Mouse (Mus musculus) intestine, embryonic 14.5 days (tissue): ENCODE data around the gene Rhob. TPM values are rescaled to one million over a fixed set of nuclear protein-coding genes. Genes with fewer than 3 reads are reported as not detected.

Experiments
- ATAC-seq: fragments of 200-750 bp; cut with Nextera tagmentation; replicated peaks from 2 replicates; pipeline ENCODE4 v1.8.0; 2017; ENCODE audit warnings: low read depth, moderate number of reproducible peaks, moderate TSS enrichment, moderate library complexity; ENCODE audit not compliant: low FRiP score, low TSS enrichment
- DNase-seq: peaks from one replicate; pipeline ENCODE4 v3.0.0-alpha.2; 2018; ENCODE audit warnings: low spot score
- H3K27ac ChIP-seq: fragments of 300-500 bp; sonication (generic); 2 replicates; pipeline ENCODE4 v1.5.1; 2014; ENCODE audit warnings: low read depth, mild to moderate bottlenecking, control low read depth
- H3K27me3 ChIP-seq: fragments of 300-500 bp; sonication (generic); replicated peaks from 2 replicates; pipeline ENCODE4 v1.6.1; 2014; ENCODE audit warnings: low read length, control low read depth; ENCODE audit not compliant: control insufficient read depth, insufficient read depth
- H3K36me3 ChIP-seq: fragments of 300-500 bp; sonication (generic); 2 replicates; pipeline ENCODE4 v1.6.1; 2014; ENCODE audit warnings: low read length, control low read depth; ENCODE audit not compliant: control insufficient read depth, insufficient read depth
- H3K4me1 ChIP-seq: fragments of 300-500 bp; sonication (generic); replicated peaks from 2 replicates; pipeline ENCODE4 v1.6.1; 2014; ENCODE audit warnings: low read length, control low read depth, mixed read lengths; ENCODE audit not compliant: control insufficient read depth, insufficient read depth
- H3K4me2 ChIP-seq: fragments of 300-500 bp; sonication (generic); 2 replicates; pipeline ENCODE4 v1.6.1; 2014; ENCODE audit warnings: low read length
- H3K4me3 ChIP-seq: fragments of 300-500 bp; sonication (generic); 2 replicates; pipeline ENCODE4 v1.5.1; 2014; ENCODE audit warnings: low read depth, low read length, control low read depth, mixed read lengths
- H3K9ac ChIP-seq: fragments of 300-500 bp; sonication (generic); 2 replicates; pipeline ENCODE4 v1.6.1; 2014; ENCODE audit warnings: mild to moderate bottlenecking, low read length
- H3K9me3 ChIP-seq: fragments of 300-500 bp; sonication (generic); 2 replicates; pipeline ENCODE4 v1.6.1; 2016; ENCODE audit warnings: low read length, control low read depth; ENCODE audit not compliant: control insufficient read depth
- WGBS: fragments of 180-500 bp; shearing (Covaris S2); extraction: QIAGEN DNeasy Blood & Tissue Kit; methylation state at CpG from one replicate; pipeline ENCODE4 v1.1.7; 2014; 5-methylcytosine and 5-hydroxymethylcytosine counted together
- polyA plus RNA-seq: library from polyadenylated mRNA; unstranded; fragments of >200 nt; fragmentation: Nextera tagmentation; extraction: Ambion mirVana; gene quantifications from 2 replicates; pipeline ENCODE4 v1.2.1, GENCODE M21; 2014

Rhob gene
- polyA plus RNA-seq, 1 experiment from 2014 or later = 50.5 TPM

DNA sequence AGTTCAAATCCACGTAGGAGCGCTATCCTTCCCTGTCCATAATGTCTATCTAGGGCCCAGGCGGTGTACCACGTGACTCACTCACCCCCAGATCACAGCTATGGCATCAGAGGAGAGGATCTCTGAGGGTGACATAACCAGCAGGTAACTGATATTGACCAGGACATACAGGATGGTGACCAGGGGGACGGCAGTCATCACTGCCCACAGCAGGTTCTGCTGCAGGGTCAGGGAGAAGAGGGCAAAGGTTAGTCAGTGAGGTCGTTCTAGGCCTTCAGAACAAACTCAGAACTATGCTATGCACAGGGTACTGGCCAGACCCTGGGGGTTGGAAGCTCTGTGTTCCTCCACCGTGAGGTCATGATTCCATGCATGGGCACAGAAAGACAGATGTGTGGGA, 35.8 kb upstream of the Rhob start:
- H3K9me3 ChIP-seq = no peaks in the 10 kb centered on the region
- no peak overlapping the region for H3K9ac ChIP-seq
- no peak overlapping the region for H3K4me2 ChIP-seq
- no peaks in the 10 kb centered on the region for H3K4me1 ChIP-seq
- no peak overlapping the region for H3K27ac ChIP-seq
- DNase-seq = no peak
- H3K4me3 ChIP-seq = no peak overlapping the region
- 87% methylated on average over 7 of the region's 7 CpGs for WGBS
- no peak for ATAC-seq
- no peaks in the 10 kb centered on the region for H3K27me3 ChIP-seq
- no peaks in the 10 kb centered on the region for H3K36me3 ChIP-seq

DNA sequence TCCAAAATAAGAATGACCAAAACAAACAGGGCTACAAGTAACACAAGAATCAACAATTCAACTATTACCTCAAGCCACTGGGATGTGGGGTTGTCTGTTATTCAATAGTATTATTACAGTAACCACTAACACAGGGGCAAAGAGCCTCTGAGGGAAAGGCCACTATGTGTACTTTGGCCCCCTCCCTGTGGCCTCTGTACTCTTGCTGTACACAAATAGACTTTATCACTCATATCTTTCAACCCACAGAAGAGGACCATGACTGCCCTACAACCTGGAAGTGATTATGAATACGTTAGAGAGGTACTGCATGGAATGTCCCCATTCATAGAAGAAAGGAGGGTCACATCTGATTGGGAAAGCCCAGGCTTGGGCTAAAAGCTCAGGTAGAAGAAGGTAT, 35.1 kb upstream of the Rhob start:
- DNase-seq = no peak
- H3K4me3 ChIP-seq = no peak overlapping the region
- no peak overlapping the region for H3K27ac ChIP-seq
- WGBS = 69% methylated on average over 1 of the region's 1 CpGs
- H3K9me3 ChIP-seq = no peaks in the 10 kb centered on the region
- no peak overlapping the region for H3K9ac ChIP-seq
- no peaks in the 10 kb centered on the region for H3K36me3 ChIP-seq
- no peak for ATAC-seq
- H3K4me2 ChIP-seq = no peak overlapping the region
- H3K4me1 ChIP-seq = no peaks in the 10 kb centered on the region
- no peaks in the 10 kb centered on the region for H3K27me3 ChIP-seq

DNA sequence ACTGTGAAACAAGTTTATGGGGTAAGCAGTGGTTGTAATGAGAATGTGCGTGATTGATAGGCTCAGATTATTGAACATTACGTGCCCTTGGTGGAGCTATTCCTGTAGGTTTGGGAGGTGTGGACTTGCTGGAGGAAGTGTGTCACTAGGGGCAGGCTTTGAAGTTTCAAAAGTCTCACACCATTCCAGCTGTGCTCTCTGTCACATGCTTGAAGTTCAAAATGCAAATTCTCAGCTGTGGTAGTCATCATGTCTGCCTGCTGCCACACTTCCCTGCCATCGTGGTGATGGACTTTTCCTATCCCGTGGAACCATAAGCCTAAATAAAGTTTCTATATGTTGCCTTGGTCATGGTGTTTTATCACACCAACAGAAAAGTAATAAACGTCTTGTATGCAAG, 28.0 kb upstream of the Rhob start:
- ATAC-seq (no peak), DNase-seq (no peak)
- Histone ChIP-seq H3K4me1 (no peaks in the 10 kb centered on the region), H3K27ac (no peak overlapping the region), H3K36me3 (no peaks in the 10 kb centered on the region), H3K4me2 (no peak overlapping the region), H3K4me3 (no peak overlapping the region), H3K9ac (no peak overlapping the region), H3K27me3 (no peaks in the 10 kb centered on the region), H3K9me3 (no peaks in the 10 kb centered on the region)
- WGBS = 75% methylated on average over 5 of the region's 5 CpGs

DNA sequence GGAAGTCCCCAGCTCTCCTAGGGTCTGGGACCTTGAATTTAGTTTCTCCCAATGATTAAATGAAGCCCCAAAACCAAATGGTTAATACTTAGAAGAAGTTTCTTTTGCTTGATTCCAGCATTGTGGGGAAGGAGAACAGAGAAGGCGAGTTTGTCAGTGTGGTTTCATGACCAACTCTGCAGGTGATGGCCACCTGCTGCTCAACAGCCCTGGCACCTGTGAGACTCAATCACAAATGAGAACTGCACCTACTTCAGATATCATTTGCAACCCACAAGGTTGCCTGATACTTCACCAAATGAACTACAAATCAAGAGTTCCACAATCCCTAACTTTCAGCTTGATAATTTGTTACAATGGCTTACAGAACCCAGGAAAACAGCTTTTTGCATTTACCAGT, 27.4 kb upstream of the Rhob start:
- H3K36me3 ChIP-seq = no peaks in the 10 kb centered on the region
- H3K4me2 ChIP-seq = no peak overlapping the region
- H3K9ac ChIP-seq = no peak overlapping the region
- ATAC-seq (no peak), DNase-seq (no peak)
- H3K4me3 ChIP-seq = no peak overlapping the region
- no peaks in the 10 kb centered on the region for H3K4me1 ChIP-seq
- H3K27ac ChIP-seq = no peak overlapping the region
- no peaks in the 10 kb centered on the region for H3K9me3 ChIP-seq
- H3K27me3 ChIP-seq = no peaks in the 10 kb centered on the region
- WGBS = 71% methylated on average over 1 of the region's 1 CpGs

DNA sequence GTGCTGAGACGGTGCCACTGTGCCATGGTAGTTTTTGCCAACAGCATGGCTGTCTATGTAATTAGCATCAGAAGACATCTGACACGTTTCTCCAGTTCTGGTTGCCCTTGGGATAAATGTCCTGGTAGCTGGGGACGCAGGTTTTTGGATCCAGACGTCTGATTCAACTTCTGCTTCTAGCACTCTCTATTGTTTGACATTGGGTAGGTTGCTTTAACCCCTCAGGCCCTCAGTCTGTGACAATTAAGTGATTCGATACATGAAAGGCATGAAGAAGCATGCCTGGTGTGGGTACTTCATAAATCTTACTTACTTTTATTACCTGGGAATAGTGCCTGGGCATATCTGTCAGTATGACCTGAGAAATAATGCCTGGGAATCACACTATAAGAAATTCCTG, 24.3 kb upstream of the Rhob start:
- H3K4me1 ChIP-seq = peaks cover 9% of the 10 kb centered on the region; the same call in 1 of the 2 replicates
- no peak overlapping the region for H3K4me3 ChIP-seq
- no peak overlapping the region for H3K4me2 ChIP-seq
- no peak overlapping the region for H3K27ac ChIP-seq
- no peaks in the 10 kb centered on the region for H3K9me3 ChIP-seq
- WGBS = 70% methylated on average over 5 of the region's 5 CpGs
- H3K9ac ChIP-seq = no peak overlapping the region
- H3K27me3 ChIP-seq = no peaks in the 10 kb centered on the region
- DNase-seq = no peak
- no peaks in the 10 kb centered on the region for H3K36me3 ChIP-seq
- no peak for ATAC-seq

DNA sequence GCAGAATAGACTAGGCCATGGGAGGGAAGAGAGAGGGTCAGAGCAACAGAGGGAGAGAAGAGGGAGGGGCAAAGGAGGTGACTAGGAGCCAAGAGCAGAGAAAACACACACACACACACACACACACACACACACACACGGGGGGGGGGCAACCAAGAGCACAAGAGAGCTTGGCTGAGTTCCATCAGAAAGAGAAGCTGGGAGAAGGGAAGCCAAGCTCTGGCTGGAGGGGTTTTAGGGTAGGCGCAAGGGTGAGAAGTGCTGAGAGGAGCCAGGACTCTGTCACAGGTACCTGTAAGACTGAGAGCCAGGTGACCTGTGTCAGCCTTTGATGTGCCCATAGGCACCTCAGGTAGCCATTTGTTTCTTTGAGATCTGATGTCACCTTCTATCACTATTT, 22.9 kb upstream of the Rhob start:
- peaks cover 9% of the 10 kb centered on the region; the same call in 1 of the 2 replicates for H3K4me1 ChIP-seq
- H3K27ac ChIP-seq = no peak overlapping the region
- H3K9me3 ChIP-seq = no peaks in the 10 kb centered on the region
- DNase-seq (no peak), ATAC-seq (no peak)
- H3K4me3 ChIP-seq = no peak overlapping the region
- H3K9ac ChIP-seq = no peak overlapping the region
- H3K4me2 ChIP-seq = no peak overlapping the region
- no peaks in the 10 kb centered on the region for H3K36me3 ChIP-seq
- WGBS = 58% methylated on average over 2 of the region's 2 CpGs
- no peaks in the 10 kb centered on the region for H3K27me3 ChIP-seq

DNA sequence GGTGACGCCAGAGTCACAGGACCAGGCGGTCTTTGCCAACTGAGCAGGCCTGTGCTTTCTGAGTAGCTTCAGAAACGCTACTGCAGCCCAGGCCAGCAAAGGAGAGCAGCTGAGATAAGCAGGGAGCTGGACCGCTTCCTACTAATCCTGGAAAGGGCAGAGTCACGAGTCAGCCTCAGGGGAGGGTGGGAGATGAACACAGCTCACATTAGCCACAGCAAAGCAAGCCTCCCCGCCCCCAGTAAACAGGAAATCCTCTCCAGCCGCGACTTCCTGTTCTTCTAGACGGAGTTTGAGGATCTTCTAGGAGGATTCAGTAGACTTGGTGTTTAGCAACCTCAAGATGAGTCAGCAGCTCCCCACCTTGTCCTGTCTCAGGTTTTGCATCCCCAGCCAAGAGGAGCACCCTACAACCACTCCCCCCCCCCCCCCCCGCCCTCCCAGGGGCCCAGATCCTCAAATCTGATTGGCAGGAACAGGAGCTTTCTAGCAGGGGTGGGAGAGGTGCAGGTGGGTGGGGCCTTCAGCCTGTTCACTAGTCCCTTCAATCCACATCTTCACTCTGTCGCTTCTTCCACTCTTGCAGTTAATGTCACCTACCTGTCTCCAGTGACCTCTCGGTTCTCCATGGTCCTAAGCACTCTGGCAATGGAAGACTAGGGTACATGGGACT, 21.7 kb upstream of the Rhob start:
- H3K9me3 ChIP-seq = no peaks in the 10 kb centered on the region
- peaks cover 9% of the 10 kb centered on the region; the same call in 1 of the 2 replicates for H3K4me1 ChIP-seq
- peak; percentile 64 for DNase-seq
- no peak overlapping the region for H3K4me3 ChIP-seq
- no peaks in the 10 kb centered on the region for H3K27me3 ChIP-seq
- WGBS = 44% methylated on average over 12 of the region's 12 CpGs
- H3K9ac ChIP-seq = no peak overlapping the region
- ATAC-seq = peak; percentile 65; the same call in 1 of the 2 replicates
- H3K36me3 ChIP-seq = no peaks in the 10 kb centered on the region
- H3K27ac ChIP-seq = no peak overlapping the region
- H3K4me2 ChIP-seq = no peak overlapping the region

DNA sequence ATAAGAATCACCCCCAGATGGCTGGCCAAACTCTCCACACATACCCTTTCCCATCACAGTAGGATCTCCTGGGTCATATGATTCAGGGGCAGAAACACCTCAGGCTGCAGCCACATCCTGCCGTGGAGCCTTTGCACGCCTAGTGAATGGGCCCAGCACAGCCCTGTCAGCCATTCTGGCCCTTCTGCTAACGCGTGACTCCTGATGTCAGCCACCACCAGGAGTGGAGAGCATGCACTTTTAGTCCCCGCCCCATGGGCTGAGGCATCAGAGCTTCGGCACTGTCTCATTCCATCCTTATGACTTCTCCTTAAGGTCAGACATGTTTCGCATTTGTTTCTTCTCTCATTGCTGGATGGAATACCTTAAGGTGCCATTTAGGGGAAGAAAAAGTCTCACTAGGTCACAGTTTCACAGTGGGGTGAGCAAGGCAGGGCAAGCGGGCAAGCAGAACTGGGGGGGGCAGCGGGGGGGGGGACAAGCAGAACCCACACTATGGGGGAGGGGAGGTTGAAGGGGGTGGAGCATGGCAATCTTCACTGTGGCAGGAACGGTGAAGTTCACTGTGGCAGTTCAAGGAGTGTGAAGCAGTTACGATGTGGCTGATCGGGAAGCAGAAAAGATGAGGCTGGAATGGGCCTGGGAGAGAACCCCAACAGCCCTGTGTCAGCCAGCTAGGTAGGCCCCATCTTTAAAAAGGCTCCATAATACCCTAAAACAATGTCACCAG, 19.8 kb upstream of the Rhob start:
- H3K4me3 ChIP-seq = no peak overlapping the region
- ATAC-seq (no peak), DNase-seq (no peak)
- no peaks in the 10 kb centered on the region for H3K36me3 ChIP-seq
- H3K4me2 ChIP-seq = no peak overlapping the region
- no peak overlapping the region for H3K9ac ChIP-seq
- no peaks in the 10 kb centered on the region for H3K9me3 ChIP-seq
- WGBS = 53% methylated on average over 12 of the region's 12 CpGs
- H3K27ac ChIP-seq = no peak overlapping the region
- no peaks in the 10 kb centered on the region for H3K27me3 ChIP-seq
- H3K4me1 ChIP-seq = peaks cover 9% of the 10 kb centered on the region; the same call in 1 of the 2 replicates
